Mouse (Mus musculus): Measurements from ENCODE around the gene Nicn1.

DNA sequence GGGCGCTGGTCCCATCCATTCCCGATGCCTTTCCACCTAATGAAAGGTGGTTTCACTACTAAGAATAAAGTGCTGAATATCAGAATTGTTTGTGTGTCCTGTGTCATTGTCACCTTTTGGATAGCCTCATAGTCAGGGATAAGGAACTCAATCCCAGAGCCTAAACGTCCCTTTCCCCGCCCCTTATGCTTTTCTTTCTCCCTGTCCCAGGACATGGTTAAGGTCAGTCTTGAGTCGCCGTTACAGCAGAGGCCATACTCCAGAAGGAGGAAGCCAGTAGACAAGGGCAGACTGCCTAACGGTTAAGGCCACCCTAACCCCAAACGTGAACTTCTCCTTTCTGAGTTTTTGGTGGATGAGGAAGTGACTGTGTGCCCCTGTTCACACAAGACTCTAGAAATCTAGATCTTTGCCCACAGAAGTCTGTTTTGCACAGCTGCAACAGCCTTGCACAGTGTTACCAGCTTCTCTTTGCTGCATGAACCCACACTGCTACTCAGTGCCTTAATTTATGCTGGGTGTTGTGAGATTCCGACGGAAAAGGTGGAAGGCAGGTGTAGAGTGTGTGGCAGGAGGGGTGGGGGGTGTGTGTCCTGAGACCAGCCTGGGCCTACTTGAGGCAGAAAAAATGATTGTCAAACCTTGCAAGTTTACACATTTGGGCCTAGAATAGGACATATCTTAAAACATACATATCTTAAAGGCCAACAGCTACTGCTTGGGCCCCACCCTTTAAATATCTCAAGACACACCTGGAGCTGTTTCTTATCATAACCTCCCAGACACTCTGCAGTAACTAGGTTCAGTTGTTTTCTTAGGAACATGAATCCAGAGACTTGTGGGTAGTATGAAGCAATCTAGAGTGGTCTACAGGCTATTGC is 50.3 kb downstream of the Nicn1 start:
- TF ChIP-seq TAL1 (IDR thresholded peaks at IDR 0.05; ENCODE audit: low read length) (peak; percentile 99), GATA1 (IDR thresholded peaks at IDR 0.05; ENCODE audit: low read length) (peak; percentile 94)

Data from erythroblast, embryonic 14.5 days (primary cell).